In the genomic region with DNA sequence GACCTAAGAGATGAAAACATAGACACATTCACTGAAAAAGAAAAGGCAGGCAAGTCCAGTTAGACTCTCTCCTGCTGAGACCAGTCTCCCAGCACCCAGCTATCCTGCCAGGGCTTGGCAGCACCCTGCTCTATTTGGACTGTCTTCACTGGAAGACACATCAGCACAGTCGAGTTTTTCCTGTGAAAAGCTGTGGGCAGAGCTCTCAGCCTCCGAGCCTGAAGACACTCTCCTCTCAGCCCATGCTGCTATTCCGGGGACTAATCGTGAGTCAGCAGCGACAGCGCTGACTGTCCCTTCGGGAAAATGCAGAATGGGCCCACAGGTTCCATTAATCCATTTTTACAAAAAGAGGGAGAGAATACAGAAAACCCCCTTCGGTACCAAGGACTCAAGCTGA, we compare ENCODE assay signal across 35 mouse cellular contexts. TPM values are rescaled to one million over a fixed set of nuclear protein-coding genes. Genes with fewer than 3 reads are reported as not detected.
A peak's percentile ranks its signal among the peaks of the same experiment; 100 is the strongest.
DNase-seq lines count a peak whose midpoint lies in the region; TF ChIP-seq lines count a peak whose summit lies in the region.
"Had no signal": no experiment of that assay in that cellular context is flagged by ENCODE, and none has a peak within 500 bp of the region (broad histone marks: within the 10 kb centered on the region; RNA-seq: fewer than 3 reads in every experiment).

No protein-coding gene starts in this region.

- peaks cover 10% of the 10 kb centered on the region for H3K4me1 ChIP-seq in olfactory bulb, adult 2 months (ENCODE audit: control insufficient read depth, insufficient read depth, low read length)
- H3K4me1 ChIP-seq: embryonic facial prominence, embryonic 10.5 days; embryonic facial prominence, embryonic 15.5 days; forebrain, embryonic 12.5 days; heart, embryonic 12.5 days; midbrain, embryonic 13.5 days had no signal

- 56% methylated on average over 8 of the region's 8 CpGs for WGBS in olfactory bulb, adult 2 months

- TF ChIP-seq CTCF in olfactory bulb, adult 2 months (IDR thresholded peaks at IDR 0.05; ENCODE audit: insufficient read depth, low read depth, low read length): no peak

- DNase-seq in left cerebral cortex, adult 8-10 months (ENCODE audit: low spot score in 2 of 2): peak; percentile 31 to 74
- DNase-seq in left cerebral cortex, postnatal 14 days (ENCODE audit: low spot score in 2 of 2): no peak
- DNase-seq in right cerebral cortex, postnatal 25 days: peak; percentile 43
- DNase-seq in right cerebral cortex, postnatal 14 days: no peak
- no peak for DNase-seq in embryo, embryonic 9.5 days (ENCODE audit: extremely low spot score)
- DNase-seq: adrenal gland, postnatal 25 days; B cell, adult 2 months; cerebellum, adult 18-20 months; cerebellum, postnatal 10 days; forebrain, postnatal 0 days; heart, adult 2 months; kidney, adult 9 months; kidney, postnatal 14 days; layer of hippocampus, adult 9-11 months; liver, postnatal 0 days; lung, postnatal 4 days had no signal

- H3K27ac ChIP-seq in olfactory bulb, adult 2 months (ENCODE audit: insufficient read depth, low read depth, low read length): peak overlapping the region; percentile 75; the same call in 1 of the 2 replicates
- H3K27ac ChIP-seq: embryonic facial prominence, embryonic 10.5 days; embryonic facial prominence, embryonic 15.5 days; forebrain, embryonic 12.5 days; heart, adult 2 months; hindbrain, embryonic 14.5 days; liver, embryonic 12.5 days; midbrain, embryonic 13.5 days had no signal

- TF ChIP-seq POLR2A in olfactory bulb, adult 2 months (IDR thresholded peaks at IDR 0.05; ENCODE audit: insufficient read depth, low read depth, low read length): no peak

- no peak overlapping the region for H3K4me3 ChIP-seq in olfactory bulb, adult 2 months (ENCODE audit: insufficient read depth, low read depth, low read length)
- H3K4me3 ChIP-seq: embryonic facial prominence, embryonic 10.5 days; embryonic facial prominence, embryonic 15.5 days; forebrain, embryonic 12.5 days; heart, adult 2 months; heart, embryonic 12.5 days; liver, embryonic 12.5 days; megakaryocyte, embryonic 14.5 days; midbrain, embryonic 13.5 days had no signal

- intact Hi-C loops in left cerebral cortex, postnatal 14 days (cut with DNase I): no loop called here

RNA-seq across cellular contexts. Expression of a gene that starts 8.8 kb away (rescaled TPM):
- 100 to 1,000 TPM; 109 to 123 (median 110) TPM for total RNA-seq in left cerebral cortex, adult 8-10 months (2022)
- 100 to 1,000 TPM; 121 to 124 TPM for total RNA-seq in left cerebral cortex, postnatal 14 days (2021)
- polyA plus RNA-seq in olfactory bulb, adult 2 months (2012; ENCODE audit: insufficient read depth, insufficient read length, low replicate concordance, missing spikeins): not detected in 2 replicates

RNA-seq across cellular contexts. Expression of a gene that starts 13.1 kb away (rescaled TPM):
- total RNA-seq in left cerebral cortex, adult 8-10 months (2022): 10 to 100 TPM; 17.0 to 20.6 (median 19.1) TPM
- total RNA-seq in left cerebral cortex, postnatal 14 days (2021): 10 to 100 TPM; 20.3 to 21.3 TPM
- polyA plus RNA-seq in olfactory bulb, adult 2 months (2012; ENCODE audit: insufficient read depth, insufficient read length, low replicate concordance, missing spikeins): not detected in 2 replicates

RNA-seq across cellular contexts. Expression of a gene that starts 22.4 kb away (rescaled TPM):
- 1 to 10 TPM in 1 of 4 experiments, under 1 TPM in 2, not detected in 1; 0.65 to 1.2 (median 0.84) TPM for total RNA-seq in left cerebral cortex, adult 8-10 months (2022)
- 1 to 10 TPM in 1 of 2 experiments, not detected in 1; 1.0 TPM for total RNA-seq in left cerebral cortex, postnatal 14 days (2021)
- not detected in 2 replicates for polyA plus RNA-seq in olfactory bulb, adult 2 months (2012; ENCODE audit: insufficient read depth, insufficient read length, low replicate concordance, missing spikeins)
- total RNA-seq: adrenal gland, adult 18-20 months; adrenal gland, postnatal 25 days; common myeloid progenitor, adult 5-6 weeks; forebrain, postnatal 0 days; gastrocnemius, adult 8-10 months; gastrocnemius, postnatal 4 days; heart, adult 2 months; hematopoietic stem cell, adult 5-6 weeks; monocyte, adult 5-6 weeks had no signal
- polyA plus RNA-seq: heart, embryonic 12.5 days; heart, postnatal 0 days; intestine, postnatal 0 days; liver, embryonic 12.5 days; liver, postnatal 0 days; lung, postnatal 0 days; thymus, postnatal 0 days had no signal

RNA-seq across cellular contexts. Expression of a gene that starts 29.0 kb away (rescaled TPM):
- total RNA-seq in left cerebral cortex, adult 8-10 months (2022): 100 to 1,000 TPM; 331 to 461 (median 392) TPM
- total RNA-seq in left cerebral cortex, postnatal 14 days (2021): 100 to 1,000 TPM; 342 to 343 TPM
- 695 TPM in 1 of 2 replicates, not detected in the other for polyA plus RNA-seq in olfactory bulb, adult 2 months (2012; ENCODE audit: insufficient read depth, insufficient read length, low replicate concordance, missing spikeins)

RNA-seq across cellular contexts. Expression of a gene that starts 45.5 kb away (rescaled TPM):
- 100 to 1,000 TPM; 138 to 169 (median 155) TPM for total RNA-seq in left cerebral cortex, adult 8-10 months (2022)
- total RNA-seq in left cerebral cortex, postnatal 14 days (2021): 100 to 1,000 TPM; 189 to 204 TPM
- polyA plus RNA-seq in olfactory bulb, adult 2 months (2012; ENCODE audit: insufficient read depth, insufficient read length, low replicate concordance, missing spikeins): not detected in 2 replicates

Comparison
In these comparisons a context has a peak if more than half of its experiments do, and no peak if none do; other contexts are left out.
1. DNase-seq: peak in left cerebral cortex, adult 8-10 months (2 of 2) and right cerebral cortex, postnatal 25 days (single experiment); none in left cerebral cortex, postnatal 14 days (0 of 2), right cerebral cortex, postnatal 14 days (single experiment) and embryo, embryonic 9.5 days (single experiment).